Mouse (Mus musculus) heart, adult 9 months (tissue): ENCODE results near the gene Ipo7.
"Not testable (repeated sequence)": the region's sequence is repeated elsewhere in the genome, so short reads cannot be mapped to it uniquely, and the experiment has no call there.

Experiments used
- DNase-seq, 2 experiments: peaks; one replicate each; pipeline ENCODE4 v3.0.0; 2022; ENCODE audit warnings: low spot score in 2 of 2

Gene Ipo7

DNA sequence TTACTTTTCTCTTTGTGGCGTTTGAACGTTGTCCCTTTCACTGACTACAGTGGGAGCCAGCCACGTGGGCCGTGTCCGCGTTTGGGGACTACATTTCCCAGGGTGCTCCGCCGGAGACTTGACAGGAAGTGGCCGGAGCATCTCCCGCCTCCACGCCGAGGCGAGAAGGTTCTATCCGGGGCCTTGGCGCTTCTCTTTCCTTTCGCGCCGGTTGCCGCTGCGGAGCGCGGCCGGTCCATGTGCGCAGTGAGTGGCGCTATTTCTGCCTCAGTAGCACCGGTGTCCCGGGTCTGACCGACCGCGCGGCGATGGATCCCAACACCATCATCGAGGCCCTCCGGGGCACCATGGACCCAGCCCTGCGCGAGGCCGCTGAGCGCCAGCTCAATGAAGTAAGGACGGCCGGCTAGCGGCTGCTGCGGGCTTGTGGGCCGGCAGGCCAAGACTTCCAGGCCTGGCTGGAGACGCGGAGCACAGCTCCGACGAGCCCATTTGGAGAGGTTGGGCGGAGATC, at the start of gene Ipo7:
Ipo7 (plus strand) TSS at position 158 of the 514 bp plus-strand sequence.
- peak; percentile 92 to 93 for DNase-seq

DNA sequence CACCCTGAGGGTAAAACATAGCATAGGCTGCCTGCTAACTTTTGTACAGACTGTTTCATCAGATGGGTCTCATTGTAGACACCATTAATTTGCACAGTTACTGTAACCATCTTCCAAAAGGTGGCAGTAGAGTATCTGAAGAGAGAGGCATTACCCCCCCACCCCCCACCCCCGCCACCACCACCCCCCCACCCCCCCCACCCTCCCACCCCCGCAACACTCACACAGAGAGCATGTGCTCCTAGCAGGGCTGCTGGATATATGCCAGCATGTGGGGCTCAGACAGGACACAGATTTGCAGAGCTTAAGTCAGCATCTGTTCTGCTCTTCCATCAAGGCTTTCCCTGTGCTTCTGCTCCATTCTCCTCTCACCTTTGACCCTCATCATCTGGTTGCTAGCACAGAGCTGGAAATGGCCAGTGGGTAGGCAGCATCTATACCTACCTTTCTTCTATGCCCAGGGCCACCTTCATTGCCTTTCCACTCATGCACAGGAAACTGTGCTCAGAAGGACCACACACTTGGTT, 49.1 kb upstream of the Ipo7 start:
- no peak for DNase-seq

DNA sequence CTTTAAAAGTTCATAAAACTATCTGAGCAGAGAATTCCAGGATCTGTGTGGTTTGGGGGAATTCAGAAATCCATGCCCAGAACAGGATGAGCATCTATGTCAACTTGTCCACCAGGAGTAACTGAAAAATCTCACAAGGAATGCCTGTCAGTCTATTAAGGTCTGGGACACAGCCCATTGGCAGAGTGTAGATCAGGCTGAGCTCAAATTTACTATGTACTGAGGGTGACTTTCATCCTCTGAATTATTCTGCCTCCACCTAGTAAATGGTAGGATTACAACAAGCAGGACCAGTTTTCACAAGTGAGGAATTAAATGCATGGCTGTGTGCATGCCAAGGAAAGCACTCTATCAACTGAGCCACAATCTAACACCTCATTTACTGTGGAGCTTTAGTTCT, 48.5 kb upstream of the Ipo7 start:
- no peak for DNase-seq

DNA sequence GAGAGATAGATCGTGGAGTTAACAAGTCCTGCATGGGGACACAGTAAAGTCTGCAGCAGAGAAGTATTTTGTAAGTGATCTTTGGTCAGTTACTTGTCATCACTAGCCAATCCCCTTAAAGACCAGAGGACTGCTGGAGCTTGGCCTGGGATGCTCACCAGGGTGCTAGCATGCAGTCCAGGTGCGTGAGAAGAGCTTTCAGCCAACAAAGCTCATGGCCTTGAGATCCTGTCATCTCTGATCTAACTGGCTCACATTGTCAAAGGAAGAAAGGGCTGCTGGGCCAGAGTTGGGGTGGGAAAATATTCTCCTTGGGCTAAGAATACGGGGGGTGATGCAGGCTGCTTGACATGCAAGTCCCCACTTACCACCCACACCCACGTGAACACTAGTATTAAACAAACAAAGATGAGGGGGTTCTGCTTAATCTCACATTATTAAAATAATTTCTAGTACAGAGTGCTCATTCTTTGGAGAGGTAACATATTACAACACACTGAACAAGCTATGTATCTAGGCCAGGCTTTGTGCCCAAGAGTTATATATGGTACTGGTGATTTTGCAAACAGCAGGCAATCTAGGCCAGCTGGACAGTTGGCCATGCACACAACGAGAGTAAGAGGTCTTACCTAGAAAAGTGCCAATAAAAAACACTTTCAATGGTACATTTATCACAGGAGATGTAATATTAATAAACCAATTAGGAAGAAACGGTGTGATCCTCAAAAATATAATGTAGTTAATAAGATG, 41.9 kb upstream of the Ipo7 start:
- DNase-seq: no peak

DNA sequence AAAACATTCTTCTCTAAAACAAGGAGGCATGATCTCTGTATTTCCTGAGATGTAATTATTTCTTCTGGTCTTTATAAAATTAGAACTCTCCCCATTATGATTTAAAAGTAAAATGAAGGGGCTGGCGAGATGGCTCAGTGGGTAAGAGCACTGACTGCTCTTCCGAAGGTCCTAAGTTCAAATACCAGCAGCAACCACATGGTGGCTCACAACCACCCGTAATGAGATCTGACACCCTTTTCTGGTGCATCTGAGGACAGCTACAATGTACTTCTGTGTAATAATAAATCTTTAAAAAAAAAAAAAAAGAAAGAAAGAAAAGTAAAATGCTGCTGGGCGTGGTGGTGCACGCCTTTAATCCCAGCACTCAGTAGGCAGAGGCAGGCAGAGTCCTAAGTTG, 40.9 kb upstream of the Ipo7 start:
- not testable (repeated sequence) for DNase-seq

DNA sequence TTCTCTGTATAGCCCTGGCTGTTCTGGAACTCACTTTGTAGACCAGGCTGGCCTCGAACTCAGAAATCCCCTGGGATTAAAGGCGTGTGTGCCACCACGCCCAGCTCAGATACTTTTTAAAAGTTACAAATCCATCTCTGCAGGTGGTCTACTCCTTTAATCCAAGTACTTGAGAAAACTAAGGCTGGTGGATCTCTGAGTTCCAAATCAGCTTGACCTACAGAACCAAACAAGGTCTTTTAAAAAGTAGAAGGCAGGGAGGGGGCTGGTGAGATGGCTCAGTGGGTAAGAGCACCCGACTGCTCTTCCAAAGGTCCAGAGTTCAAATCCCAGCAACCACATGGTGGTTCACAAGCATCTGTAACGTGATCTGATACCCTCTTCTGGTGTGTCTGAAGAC, 33.5 kb upstream of the Ipo7 start:
- not testable (repeated sequence) for DNase-seq

DNA sequence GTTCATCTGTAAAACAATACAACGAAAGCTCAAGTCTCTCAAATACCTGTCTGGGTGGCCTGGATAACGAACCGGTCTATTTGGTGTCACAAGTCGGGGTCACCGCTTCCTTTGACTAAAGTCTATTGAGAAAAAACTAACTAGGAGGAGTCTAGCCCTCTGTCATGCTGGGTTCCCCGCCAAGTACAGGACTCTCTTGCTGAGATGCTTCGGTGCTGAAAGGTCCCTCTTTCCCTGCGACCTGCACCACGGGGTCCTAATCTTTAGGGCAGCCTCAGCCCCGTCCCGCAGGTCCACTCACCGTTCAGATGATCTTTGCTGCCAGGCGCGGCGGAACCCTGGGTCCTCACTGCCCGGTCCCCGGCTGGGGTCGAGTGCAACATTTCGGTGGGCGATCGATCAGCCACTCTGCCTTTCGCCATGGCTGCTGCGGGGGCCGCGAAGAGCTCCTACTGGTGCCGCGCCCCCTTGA, 32.4 kb upstream of the Ipo7 start:
- DNase-seq: no peak

DNA sequence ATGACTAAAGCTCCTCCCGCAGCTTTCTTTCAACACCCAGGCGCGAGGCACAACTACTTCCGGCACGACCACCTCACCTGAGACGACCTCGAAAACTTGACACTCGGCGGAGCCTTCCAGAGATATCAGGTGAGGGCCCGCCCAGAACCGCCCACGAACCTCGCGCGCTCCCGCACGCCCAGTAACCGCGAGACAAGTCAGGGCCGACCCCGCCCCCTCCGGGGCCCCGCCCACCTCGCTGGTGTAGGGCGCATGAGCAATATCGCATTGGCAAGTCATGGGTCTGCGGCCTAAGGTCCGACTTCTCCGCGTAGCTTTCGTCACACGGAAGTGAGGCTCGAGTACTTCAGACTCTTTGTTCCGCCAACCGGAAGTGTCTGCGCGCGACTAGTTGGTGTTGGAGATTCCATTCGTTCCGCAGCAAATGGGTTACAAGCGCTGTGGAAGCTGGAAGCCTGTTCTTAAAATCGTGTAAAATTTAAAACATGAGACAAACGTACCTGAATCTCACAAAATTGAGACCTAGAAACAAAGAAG, 31.9 kb upstream of the Ipo7 start:
- peak; percentile 98 to 100 for DNase-seq

DNA sequence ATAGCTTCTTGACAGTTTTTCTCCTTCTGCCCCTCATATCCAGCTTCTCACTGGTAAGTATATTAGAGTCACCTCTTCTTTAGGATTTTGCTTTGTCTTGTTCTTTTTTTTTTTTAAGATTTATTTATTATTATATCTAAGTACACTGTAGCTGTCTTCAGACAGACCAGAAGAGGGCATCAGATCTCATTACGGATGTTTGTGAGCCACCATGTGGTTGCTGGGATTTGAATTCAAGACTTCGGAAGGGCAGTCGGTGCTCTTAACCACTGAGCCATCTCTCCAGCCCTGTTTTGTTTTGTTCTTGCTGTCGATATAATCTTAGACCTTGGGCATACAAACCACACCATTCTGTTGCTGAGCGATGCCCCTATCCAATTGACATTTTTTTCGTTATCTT, 31.3 kb upstream of the Ipo7 start, which contains the start of gene Tmem41b:
Tmem41b (minus strand) TSS at position 155 of the 400 bp plus-strand sequence.
- DNase-seq: not testable (repeated sequence)

DNA sequence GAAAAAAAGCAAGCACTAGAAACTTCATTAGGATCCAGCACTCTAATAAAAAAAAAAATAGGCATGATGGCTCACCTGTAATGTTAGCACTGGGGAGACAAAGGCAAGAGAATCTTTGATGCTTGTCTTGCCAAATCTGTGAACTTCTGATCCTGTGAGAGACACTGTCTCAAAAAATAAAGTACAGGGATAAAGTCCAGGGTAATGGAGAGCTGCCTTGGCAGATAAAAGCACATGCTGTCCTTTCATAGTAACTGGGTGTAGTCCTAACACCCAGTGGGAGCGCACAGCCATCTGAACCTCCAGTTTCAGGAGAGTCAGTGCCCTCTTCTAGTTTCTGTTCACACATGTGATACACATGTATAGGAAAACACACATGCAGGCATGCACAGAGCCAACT, 26.8 kb upstream of the Ipo7 start:
- no peak for DNase-seq

DNA sequence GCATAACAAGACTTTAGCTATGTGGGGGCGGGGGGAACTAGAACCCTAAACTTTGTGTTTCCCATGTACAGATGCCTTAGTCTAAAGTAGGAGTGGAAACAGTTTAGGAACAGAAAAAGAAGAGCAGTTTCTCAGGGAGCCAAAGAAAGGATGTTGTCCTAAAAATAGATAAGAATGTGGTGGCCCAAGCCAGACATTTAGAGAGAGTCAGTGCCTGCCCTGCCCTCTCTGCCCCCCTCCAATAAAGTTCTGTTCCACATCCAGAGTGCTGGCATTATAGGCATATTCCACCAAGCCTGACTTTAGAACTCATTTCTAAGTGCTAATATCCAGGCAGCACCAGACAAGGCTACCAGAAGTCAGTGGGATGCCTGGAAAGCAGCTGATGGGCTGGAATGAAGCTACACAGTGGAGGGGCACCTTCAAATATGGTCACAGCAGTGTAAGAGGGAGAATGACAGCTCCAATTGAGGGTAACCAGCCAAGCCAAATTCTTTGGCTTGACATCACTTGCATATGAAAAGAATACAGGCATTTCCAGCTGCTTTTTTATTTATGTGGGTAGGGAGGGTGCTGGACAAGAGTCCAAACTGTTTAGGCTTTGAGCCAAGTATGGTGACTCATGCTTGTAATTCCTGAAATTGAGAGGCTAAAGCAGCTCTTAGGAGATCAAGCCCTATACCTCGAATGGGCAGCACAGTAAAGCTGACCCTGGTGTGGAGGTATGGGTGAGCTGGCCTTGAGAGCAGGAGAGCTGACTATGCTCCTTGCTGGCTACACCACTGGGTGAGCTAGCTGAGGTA, 24.7 kb upstream of the Ipo7 start:
- peak; percentile 74 to 77 for DNase-seq

DNA sequence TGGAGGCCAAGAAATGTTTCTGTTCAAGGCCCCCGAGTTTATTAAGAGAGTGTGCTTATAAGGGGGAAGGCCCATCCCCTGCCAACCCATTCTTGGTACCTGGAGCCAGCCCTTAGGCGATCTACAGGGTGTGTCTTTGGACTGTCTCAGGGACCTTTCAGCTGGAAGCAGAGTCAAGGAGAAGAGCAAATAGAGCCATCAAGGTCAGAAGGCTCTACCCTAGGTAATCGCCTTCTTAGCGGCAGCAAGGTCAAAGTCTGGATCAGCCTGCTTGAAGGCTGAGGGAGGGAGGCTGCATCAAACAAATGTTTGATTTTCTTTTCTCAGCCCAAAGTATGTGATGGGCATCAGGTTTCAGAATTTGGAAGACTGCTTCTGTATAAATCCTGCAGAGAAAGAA, 19.7 kb upstream of the Ipo7 start:
- DNase-seq: no peak

DNA sequence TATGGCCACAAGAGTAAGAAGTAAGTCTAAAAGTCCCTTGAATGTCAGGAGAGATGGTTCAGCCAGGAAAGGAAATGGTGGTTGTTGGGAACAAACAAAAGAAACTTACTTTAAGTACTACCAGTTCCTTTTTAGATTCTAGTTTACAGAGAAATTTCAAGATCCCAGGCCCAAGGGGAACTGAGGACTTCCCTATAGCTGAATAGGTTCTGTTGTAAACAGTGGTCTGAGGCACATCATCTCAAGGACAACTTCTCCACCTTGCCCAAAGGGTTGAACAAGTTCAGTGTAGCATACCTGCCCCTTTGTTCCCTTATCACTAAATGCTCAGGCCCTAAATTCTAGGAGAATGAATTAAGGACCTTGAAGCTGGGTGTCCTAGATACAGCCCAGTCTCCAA, 16.0 kb upstream of the Ipo7 start:
- DNase-seq: no peak

DNA sequence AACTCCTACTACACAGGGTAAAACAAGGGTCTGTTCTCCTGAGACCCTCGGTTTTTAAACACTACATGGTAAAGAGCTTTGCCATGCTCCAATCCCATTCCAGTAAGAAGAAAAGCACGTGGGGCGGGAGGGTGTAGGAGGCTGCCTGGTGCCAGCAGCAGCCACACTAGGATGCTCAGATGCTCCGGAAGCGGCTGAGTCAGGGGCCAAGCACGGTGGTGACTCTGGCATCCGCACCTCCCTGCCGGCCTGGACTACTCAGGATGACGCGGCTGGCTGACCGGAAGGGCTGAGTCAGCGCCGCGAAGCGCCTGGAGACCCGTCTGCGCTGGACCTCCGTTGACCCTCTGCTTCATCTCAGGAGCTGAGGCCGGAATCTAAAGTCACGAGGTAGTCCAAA, 15.1 kb upstream of the Ipo7 start:
- DNase-seq: peak; percentile 44 to 56

DNA sequence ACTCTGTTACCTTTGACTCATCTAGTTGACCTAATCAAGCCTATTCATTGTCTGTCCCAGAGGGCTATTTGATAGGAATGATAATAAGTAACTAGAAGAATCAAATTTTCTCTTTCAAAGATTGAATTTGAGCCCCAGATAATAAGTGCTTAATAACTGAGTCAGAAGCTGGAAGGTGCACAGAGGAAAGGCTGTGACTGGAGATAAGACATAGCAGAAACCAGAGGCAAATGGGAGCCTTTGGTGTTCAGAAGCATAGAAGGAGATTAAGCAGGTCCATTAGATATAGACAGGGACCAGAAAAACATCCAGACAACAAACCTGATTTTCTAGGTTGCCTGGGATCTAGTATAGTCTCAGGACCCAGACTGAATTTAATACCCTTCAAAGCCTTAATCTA, 12.1 kb upstream of the Ipo7 start:
- DNase-seq: no peak

DNA sequence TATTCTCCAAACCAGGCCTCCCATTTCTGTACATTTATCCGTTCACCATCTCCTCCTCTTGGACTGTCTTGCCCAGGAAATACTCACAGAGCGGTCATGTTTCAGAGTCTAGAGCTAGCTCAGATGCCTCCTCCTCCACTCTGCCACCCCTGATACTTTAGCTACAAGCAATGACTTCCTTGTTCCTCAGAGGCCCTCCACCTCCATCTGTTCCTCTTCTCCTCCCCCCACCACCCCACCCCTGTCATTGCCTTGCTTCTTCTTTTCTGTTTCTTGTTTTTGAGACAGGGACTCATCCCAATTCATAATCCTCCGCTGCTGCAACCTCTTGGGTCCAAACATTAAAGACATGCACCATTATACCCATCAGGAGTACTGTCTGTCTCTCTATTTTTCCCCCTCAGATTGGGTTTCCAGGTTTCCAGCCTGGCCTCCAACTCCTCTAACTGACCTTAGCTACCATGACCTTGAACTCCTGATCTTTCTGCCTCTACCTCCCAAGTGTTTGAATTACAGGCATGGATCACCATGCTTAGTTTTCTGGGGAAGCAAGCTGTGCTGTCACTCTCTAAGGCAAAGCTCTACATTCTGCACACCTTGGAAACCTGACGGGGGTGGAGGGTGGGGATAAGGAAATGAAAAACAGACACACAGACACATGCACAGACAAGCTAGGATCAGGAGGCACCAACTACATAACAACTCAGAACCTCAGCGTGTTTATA, 11.4 kb upstream of the Ipo7 start:
- no peak for DNase-seq

DNA sequence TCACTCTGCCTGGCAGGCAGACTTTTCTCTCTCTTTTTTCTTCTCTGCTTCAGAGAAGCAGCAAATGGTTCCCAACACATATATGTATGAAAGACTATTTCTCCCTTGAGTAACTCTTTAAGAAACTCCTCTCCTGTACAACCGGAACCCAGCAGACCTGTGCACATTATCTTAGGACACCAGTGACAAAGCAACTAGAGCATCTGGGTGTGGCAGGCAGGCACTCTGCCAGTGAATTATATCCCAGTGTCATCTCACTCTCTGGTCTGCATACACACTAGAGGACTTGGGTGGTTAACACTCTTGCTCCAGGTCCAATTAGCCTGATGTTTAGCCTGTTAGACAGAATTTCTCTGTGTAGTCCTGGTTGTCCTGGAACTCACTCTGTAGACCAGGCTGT, 9.6 kb upstream of the Ipo7 start:
- no peak for DNase-seq

DNA sequence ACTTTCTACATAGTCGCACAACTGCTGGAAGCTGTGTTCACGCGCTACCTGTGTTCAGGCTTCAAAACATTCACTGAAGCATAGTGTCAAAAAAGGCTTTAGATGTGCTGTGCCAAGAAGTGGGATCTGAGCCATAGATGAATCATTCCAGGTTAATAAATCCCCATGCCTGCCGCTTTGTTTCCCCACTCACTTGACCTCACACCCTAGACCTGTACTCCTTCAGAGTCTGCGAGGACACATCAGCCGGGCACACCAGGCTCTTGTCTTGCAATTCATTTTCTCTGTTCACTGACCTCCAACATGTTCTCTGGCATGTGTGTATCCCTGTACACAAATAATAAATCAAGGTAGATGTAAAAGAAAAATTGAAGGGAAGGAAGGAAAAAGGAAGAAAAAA, 9.0 kb upstream of the Ipo7 start:
- no peak for DNase-seq

DNA sequence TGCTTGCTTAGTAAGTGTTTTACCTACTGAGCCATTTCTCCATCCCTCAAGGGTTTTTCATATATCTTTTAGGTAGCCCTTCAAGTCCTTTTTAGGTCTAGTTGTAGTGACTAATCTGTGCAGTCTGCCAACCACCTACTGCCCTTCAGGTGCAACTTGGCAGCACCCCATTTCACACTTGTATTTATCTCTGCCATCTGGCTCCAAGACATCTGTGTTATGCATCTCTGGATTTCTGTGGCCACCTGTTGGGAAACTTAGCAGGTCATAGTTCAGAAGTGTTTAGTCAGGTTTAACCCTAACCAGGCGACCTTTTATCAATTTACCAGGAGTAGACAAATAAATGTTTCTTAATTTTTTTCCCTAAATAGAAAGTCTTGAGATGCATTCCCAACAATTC, 6.7 kb upstream of the Ipo7 start:
- no peak for DNase-seq

DNA sequence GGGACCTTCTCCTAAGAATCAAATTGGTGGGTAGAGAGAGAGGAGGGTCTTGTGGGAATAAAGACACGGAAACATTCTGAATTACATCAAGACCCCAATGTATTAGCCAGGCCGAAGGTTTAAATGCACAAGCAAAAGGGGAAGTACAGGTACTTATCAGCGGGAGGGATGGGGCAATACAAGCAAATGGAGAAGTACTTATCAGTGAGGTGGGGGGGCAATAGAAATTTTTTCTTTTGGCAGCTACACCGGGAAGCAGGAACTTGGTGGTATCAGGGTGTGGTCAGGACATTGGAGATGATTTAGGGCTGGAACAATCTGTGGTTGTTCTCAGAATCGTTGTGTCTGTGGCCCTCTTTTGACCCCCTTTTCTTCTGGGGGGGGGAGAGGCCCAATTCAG, 3.8 kb upstream of the Ipo7 start:
- DNase-seq: no peak

DNA sequence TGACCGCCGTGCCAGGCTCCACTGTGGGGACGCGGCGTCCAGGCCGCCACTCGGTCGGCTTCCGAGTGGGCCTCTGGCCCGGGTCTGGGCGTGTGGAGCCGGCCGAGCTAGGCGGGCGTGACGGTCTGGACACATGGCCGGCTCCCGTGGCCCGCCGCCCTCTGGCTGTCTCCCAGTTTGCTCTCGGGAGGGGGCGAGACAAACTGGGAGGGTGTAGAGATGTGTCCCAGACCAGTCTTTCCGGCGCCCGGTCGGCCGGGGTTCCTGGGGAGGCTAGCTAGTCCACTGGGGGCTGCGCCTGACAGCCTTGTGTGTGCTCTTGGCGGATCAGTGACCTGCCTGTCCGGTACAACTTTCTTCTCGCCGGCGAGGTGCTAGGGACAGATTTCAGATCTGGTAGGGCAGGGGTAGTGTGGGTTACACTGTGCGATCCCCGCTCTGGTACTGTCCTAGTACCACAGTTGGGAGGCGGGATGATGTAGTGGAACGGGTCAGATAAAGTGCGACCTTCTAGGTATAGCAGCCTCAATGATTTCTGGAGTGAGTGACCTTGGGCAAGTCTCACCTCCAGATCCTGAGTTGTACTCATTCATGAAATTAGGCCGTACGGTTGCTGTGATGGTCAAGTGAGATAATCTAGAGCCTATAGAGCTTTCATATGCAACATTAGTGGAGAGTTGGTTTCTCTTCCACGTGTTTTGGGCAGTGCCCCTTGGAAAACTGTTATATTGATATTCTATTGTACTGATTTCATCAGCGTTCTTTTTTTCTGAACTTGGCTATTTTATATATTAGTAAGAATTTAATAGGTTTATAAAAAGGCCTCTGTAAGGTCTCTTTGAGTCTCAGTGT, 783 bp downstream of the Ipo7 start:
- peak; percentile 62 to 63 for DNase-seq
